Mouse (Mus musculus) lung, postnatal 4 days (tissue): ENCODE measurements at regions not wholly inside any gene's neighbourhood (a gene's known extent, or its start where the extent isn't known, plus 50 kb on each side); places are given as distances from the start of the nearest gene placed in this dataset.

Source experiments
- DNase-seq, 2 experiments: peaks; one replicate each; pipeline ENCODE4 v3.0.0; 2021

GRCm38 (mm10) chr7:88185120-88185796 lies 92.6 kb upstream of the Ctsc start:
- DNase-seq, result no peak

DNA sequence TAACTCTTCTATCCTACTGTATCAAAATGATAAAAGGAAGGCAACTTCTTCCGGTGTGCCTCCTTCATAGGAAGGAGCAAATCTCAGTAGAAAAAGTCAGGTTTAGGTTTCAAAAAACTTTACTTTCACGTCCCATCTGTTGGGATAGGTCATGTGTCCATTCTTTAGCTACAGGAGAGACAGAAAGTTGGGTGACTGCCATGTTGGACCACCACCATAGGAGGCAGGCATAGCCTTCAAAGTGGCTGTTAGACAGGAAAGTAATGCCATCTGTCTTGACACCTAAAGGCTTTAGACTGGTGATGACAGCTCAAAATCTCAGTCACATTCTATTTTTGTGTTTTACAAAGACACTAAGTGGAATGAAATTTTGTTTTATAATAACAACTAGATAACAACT lies 90.3 kb upstream of the Ctsc start:
- DNase-seq, result no peak

DNA sequence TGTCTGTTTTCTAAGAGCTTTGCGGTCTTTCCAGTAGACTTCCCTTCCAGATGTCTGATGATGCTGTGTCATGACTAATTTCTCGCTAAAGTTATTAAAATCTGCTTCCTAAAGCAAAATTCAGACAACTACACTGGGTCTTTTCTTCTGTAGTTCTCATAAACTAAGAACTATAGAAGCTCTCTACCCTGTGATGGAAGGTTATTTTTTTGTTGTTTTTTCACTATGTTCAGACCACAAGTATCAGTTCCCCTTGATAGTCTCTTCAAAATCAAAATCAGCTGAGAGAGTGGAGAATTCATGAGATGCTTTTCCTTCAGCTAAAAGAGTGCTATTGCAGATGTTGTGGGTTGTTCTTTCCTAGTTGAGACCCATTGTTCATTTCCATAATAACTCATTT lies 85.1 kb upstream of the Ctsc start:
- no peak for DNase-seq

DNA sequence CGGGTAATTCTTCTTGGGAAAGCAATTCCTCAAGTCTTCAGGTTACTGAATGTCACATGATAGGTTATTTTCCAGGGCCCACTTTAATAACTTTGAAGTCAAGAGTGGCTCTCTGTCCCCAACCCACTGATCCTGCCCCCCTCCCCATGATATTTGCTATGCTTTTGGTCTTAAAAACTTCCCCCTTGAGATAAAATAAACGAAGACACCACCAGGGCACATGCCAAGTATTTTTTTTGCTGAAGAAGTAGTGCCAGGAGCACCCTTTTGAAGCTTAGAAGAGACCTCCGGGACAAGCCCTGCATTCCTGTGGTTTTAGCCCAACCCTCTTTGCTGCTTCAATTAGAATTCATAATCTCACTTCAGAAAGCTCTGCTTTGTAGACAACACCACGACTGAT lies 78.8 kb upstream of the Ctsc start:
- DNase-seq, result peak in 1 of 2 experiments; percentile 39

- no peak for DNase-seq
Observed at GRCm38 (mm10) chr7:88199929-88200538, 77.9 kb upstream of the Ctsc start.

DNA sequence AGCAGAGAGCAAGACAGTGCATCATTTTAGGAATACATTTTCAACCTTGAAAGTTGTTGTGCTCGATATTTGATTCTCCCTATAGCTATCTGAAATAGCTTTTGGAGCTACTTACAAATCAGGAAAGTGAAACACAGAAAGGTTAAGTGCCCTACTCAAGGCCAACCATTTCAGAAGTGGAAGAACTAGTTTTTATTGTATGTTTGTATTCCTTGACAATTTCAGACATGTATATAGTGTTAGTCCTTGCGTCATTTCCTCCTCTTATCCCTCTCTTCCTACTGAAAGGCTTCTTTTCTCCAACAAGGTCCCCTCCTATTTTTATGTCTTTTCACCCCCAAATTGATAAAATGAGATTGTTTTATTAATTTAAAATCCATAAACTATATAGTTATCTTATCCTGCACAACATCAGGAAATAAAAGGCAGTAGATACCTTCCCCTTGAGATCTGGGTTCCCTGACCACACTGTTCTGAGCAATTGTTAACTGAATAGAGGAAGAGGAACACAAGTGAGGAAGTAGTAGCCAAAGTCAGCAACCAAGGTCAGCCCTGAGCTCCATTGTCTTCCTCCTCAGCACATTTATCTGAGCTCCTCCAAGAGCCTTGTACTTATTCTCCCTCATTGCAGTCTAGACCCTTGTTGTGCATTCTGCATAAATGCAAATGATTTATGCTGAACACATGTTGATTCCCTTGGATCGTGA lies 76.1 kb upstream of the Ctsc start:
- DNase-seq, result no peak

DNA sequence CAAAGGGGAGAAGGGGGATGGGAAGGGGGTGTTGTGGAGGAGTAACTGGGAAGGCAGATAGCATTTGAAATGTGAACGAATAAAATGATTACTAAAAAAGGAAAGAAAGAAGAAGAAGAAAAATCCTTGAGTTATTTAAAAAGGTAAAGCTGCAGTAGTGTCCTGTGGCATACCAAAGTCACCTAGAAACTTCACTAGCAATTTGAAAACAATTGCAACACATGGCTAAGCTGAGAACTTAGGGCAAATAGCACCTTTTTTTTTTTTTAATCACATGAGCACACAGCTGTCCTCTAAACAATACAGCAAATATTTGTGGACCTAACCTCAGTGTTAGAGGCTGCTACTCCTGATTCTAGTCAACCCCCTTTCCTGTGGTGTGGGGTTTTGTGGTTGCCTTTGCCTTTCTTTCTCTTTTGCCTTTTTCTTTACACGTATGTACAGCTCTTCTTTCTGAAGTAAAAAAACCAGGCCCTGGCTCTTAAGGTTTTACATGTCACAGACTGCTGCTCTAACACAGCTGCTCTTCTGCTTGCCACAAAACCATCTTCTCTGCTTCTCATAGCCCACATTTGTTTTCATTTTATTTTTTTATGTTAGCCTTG lies 71.6 kb upstream of the Ctsc start:
- no peak for DNase-seq

- DNase-seq, result no peak
Observed at GRCm38 (mm10) chr7:88206914-88207710, 70.8 kb upstream of the Ctsc start.

DNA sequence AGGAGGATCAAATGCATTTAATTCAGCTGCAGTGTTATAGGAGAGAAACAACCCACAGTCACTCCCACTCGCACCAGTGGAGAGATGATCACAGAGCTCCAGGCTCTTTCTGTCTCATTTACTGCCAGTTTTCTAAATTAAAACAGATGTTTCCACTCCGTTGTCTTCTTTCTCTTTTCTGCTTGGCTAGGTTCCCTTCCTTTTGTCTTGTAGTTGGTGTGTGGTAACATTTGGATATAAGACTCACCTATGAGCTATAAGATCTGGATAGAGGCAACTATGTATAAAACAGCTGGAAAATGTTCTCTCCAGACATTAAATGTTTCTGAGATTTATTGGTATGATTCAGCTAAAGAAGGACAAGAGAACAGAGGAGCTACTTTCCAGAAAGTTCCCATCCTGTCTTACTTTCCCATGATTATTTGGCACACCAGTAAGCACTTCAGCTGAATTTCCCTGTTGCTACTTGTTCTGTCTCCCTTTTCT lies 63.1 kb upstream of the Ctsc start:
- no peak for DNase-seq

GRCm38 (mm10) chr7:88215425-88215824 lies 62.5 kb upstream of the Ctsc start:
- DNase-seq, result no peak

GRCm38 (mm10) chr7:88222141-88222540 lies 55.7 kb upstream of the Ctsc start:
- no peak for DNase-seq

- DNase-seq, result no peak
Observed at GRCm38 (mm10) chr7:88225800-88226199, 52.1 kb upstream of the Ctsc start.
